Mouse (Mus musculus): ENCODE measurements at regions not wholly inside any gene's neighbourhood (a gene's known extent, or its start where the extent isn't known, plus 50 kb on each side); places are given as distances from the start of the nearest gene placed in this dataset.

DNA sequence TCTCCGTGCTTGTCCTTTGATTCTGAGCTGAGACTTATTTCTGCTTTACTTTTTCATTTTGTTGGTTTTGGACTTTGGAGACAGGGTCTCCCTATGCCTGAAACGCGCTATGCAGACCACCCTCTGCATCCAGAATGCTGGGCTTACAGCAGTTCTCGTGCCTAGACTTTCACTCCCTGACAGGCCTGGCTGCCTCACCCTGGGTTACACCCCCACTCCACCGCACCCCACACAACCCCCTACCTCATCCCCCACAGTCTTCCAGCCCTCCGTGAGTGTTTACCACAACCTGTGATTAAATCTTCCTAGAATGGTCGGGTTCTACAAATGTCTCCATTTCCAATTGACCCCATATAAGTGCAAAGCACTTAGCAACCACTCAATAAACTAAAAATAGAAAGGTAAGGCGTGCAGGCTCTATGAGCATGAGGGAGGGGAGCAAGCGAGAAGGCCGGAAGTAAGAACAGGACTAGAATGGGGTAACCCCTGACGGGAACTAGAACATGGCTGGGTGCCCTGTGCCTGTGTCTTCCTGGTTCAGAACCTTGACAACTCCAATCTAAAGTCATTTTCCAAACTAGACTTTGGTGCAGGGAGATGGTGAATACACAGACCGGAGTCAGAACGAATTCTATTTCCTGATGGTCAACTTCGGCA, 131.2 kb upstream of the Lef1 start:
- DNase-seq (ENCODE audit: low spot score), result no peak

- no peak for DNase-seq (ENCODE audit: low spot score)
Measured at GRCm38 (mm10) chr3:130977921-130978700, 132.2 kb upstream of the Lef1 start.

GRCm38 (mm10) chr3:130976206-130976605, 134.1 kb upstream of the Lef1 start:
- DNase-seq (ENCODE audit: low spot score), result no peak

GRCm38 (mm10) chr3:130975291-130975690, 135.0 kb upstream of the Lef1 start:
- DNase-seq (ENCODE audit: low spot score), result no peak

DNA sequence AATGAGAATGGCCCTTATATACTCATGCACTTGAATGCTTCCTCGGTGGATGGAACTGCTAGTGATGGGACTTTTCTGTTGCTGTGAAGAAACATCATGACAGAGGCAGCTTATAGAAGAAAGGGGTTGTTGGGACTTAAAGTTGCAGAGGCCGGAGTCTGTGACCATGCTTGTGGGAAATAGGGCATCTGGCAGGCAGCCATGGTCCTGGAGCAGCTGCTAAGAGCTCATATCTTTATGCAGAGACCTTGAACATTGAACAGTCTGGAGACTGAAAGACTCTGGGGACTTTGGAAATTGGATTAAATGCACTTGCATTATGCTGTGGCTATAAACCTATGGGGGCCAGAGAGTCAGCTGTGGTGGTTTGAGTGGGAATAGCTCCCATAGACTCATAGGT, 138.1 kb upstream of the Lef1 start:
- no peak for DNase-seq (ENCODE audit: low spot score)

- no peak for DNase-seq (ENCODE audit: low spot score)
Measured at GRCm38 (mm10) chr3:130965275-130965674, 145.0 kb upstream of the Lef1 start.

DNA sequence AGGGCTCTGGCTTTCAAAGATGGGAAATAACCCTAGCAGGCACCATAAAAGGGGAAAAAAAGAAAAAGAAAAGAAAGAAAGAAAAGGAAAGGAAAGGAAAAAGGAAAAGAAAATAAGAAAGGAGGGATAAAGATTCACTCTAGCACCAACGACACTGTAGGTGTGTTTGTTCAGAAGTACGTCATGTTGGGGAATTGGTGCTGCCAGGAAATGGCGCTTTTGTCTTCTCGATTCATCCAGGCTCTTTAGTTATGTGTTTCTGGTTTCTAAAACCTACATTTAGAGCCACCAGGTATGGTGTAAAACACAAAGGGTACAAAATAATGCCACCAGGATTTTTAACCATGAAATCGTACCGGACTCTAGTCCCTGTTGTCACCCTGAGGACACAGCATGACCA, 146.2 kb upstream of the Lef1 start:
- no peak for DNase-seq (ENCODE audit: low spot score)

GRCm38 (mm10) chr3:130963625-130964024, 146.6 kb upstream of the Lef1 start:
- no peak for DNase-seq (ENCODE audit: low spot score)

DNA sequence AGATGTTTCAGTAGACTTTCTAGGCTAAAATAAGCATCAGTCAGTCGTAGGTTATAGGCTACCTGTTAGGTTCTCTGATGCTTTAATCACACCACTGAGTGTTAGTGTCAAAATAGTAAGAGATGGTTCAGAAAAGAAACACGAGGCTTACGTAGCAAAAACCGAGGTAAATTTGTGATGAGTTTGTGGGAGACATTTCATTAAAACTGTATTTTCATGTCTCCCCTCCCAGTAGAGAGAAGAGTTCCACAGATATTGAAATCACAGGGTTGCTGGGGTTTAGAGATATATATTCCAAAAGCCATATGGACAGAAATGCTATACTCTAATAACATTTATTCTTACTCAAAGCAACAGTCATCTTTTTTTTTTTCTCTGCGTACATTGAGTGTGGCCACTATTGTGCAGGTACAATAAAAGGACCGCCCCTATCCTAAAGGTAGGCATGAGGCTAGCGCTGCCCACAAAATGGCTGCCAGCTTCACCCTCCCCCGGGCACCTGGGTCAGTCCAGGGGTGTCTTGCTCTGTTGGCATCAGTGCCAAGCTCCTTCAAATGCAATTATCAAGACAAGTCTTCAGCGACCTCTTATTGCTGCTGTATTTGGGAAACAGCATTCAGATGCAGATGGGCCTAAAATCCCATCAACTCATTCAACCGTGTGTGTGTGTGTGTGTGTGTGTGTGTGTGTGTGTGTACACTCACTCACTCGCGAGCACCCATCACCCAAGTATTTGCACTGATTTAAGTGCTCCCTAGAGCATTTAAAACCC, 147.4 kb upstream of the Lef1 start:
- no peak for DNase-seq (ENCODE audit: low spot score)

DNA sequence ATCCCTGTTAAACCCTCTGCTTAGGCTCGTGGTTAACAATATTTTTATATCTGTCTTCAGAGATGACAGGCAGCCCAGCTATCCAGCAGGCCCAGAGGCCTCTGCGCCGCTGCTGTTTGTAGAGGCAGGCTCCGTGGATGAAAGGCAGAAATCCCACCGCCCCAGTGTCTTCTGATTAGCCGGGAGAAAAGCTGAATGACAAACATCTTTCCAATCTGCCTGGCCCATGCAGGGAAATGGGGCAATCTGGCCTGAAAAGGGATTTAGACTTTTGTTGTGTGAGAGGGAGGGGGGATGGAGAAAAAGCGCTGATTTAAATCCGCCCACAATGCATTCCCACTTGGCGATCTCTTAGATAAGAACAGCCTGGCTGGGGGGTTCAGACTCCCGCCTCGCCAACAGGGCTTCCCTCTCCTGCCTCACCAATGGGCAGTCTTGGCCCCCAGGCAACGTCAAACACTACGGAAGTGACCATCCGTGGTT, 148.1 kb upstream of the Lef1 start:
- DNase-seq (ENCODE audit: low spot score), result no peak

GRCm38 (mm10) chr3:130961704-130962103, 148.6 kb upstream of the Lef1 start:
- DNase-seq (ENCODE audit: low spot score), result no peak

DNA sequence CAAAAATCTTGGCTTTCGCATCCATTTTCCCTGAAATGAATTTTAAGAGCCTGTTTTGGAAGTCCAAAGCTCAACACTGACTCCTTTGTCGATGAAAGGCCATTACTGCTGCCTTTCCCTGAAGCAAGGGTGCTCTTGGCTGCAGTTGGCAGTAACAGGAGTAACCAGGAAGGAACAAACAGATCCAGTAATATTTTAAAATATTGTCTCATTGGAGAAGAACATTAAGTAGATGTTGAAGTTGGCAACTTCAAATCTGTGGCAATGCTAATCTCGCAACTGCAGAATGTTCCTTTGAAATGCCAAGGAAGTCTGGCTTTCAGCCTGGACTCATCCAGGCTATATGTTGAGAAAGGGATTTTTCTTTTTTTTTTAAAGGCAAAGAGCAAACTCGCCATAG, 154.3 kb upstream of the Lef1 start:
- DNase-seq (ENCODE audit: low spot score), result no peak

- DNase-seq (ENCODE audit: low spot score), result no peak
Measured at GRCm38 (mm10) chr3:130951381-130951780, 158.9 kb upstream of the Lef1 start.

GRCm38 (mm10) chr3:130950872-130951271, 159.4 kb upstream of the Lef1 start:
- DNase-seq (ENCODE audit: low spot score), result no peak

- no peak for DNase-seq (ENCODE audit: low spot score)
Measured at GRCm38 (mm10) chr3:130947880-130948279, 162.4 kb upstream of the Lef1 start.

- DNase-seq (ENCODE audit: low spot score), result no peak
Measured at GRCm38 (mm10) chr3:130947277-130947606, 163.0 kb upstream of the Lef1 start.

DNA sequence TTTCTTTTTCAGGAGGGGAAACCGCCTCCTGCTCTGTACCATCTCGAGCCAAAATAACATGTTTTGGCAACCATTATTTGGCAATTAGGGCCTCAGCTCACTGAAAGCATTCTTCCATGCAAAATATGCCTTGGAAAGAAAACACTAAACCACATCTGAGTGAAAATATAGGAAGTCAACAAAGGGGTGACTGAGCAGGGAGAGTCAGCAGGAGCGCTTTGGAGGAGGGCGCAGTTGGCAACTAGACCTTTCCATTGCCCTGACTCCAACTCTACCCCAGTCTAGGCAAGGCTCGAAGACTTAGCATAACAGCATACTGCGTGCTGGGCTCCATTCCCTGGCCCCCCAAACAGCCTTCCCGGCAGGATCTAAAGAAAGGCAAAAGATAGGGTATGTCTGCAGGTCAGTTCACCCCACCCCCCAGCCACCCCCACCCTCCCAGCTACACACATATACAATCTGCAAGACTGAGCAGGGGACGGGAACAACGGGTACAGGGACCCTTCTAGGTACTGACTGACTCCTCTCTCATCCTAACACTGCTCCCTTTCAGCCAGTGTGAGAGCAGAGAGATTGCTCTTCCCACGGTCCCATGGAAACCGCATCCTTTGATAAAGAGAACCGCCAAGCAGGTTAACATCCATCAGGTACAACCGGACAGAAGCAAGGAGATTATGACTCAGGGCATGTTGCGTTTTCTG, 163.5 kb upstream of the Lef1 start:
- no peak for DNase-seq (ENCODE audit: low spot score)

DNA sequence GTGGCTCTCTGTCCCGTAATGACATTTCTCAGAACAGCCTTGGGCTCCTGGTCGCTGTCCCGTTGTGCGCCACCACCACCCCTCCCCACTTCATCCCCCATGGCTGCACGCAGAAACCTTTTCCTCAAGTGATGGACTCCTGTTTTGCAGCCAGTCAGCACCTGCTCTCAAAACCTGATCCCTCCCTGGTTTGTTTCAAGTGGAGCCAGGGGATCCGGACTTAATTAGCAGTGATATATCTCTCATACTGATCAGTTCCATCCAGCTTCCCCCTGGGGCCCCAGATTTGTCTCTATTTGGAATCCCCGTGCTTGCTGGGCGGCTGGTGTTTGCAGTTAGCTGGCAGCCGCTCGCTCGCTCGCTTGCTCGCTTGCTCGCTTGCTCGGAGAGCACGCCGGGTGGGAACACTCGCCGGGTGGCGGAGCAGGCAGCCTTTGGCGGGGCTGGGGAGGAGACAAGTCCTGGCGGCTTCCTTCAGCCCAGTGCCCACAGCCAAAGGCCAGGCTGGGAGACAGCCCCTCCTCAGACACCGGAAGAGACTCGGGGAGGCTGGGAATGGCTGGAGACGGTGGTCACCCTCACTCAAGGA, 164.3 kb upstream of the Lef1 start:
- no peak for DNase-seq (ENCODE audit: low spot score)

- no peak for DNase-seq (ENCODE audit: low spot score)
Measured at GRCm38 (mm10) chr3:130945396-130945795, 164.9 kb upstream of the Lef1 start.

DNA sequence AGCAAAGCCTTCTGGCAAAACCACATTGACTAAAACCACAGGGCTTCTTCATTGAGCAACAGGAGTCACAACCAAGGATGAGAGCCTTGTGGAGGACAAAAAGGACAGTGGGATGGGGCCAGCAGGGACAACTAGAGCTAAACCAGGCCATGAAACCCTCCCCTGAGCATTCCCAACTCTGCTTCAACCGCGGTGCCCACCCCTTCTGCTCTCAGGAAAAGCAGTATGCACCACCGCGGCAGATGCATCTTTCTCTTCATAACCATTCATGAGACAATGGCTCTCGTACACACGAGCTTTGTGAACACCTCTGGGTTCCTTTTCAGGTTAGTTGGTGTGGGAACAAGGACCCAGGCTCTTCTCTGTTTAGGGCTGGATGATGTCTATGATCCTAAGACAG, 166.0 kb upstream of the Lef1 start:
- DNase-seq (ENCODE audit: low spot score), result no peak

- no peak for DNase-seq (ENCODE audit: low spot score)
Measured at GRCm38 (mm10) chr3:130942947-130943630, 167.2 kb upstream of the Lef1 start.

Data from ovary, postnatal 10 days (tissue).